Mouse (Mus musculus): ENCODE results near the gene Olfr1371.

The Olfr1371 gene

DNA sequence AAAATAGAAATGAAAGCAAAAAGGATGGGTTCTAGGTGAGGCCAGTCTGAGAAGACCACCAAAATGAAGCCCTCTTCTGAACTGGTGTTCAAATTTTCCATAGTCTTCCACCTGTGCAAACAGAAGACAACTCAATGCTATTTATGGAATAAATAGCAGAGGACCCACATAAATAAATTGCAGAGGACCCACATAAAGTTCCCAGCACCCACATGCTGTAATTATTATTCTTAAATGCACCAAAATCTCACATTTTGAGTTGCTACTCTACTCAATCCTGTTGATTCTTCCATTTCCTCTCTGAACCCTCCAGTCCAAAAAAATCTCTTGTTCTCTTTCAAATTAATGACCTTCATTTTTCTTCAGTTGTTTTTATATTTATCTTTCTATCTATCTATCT is at the start of gene Olfr1371:
TSS of gene Olfr1371 (minus strand) at position 101 of the 400 bp plus-strand sequence.
- no peak for DNase-seq

DNA sequence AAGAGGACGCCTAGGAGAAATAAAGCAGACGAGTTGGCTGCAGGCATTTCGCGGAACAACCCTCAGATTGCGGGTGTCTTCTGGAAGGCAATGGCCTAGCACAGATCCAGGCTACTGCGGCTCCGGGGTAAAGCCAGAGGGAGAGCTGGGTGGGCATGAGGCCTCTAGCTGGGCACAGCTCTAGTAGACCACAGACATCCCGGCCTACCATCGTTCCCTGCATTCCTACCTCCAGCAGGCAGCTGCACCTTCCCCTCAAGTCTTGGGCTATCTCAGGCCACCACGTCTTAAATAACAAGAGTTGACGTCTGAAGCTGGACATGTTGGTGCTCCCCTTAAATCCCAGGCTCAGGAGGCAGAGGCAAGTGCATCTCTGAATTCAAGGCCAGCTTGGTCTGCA is 48.6 kb upstream of the Olfr1371 start:
- no peak for DNase-seq

DNA sequence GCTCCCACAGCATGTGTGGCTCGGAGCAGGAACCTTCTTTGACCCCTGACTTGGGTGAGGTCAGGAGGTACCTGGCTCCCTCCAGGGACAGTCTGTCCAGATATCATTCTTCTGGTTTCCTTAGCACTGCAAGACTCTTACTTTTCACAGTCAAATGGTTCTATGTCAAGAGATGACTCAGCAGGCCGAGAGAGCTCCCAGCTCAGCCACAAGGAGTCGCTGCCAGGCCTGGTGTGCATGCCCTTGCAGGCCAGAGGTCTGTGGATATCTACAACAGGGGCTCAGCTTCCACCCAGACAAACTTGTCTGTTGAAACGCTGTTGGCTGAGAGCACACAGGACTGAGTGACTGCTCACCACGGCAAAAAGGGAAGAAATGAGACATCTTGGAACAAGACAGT is 48.1 kb upstream of the Olfr1371 start:
- peak; percentile 54 for DNase-seq

DNA sequence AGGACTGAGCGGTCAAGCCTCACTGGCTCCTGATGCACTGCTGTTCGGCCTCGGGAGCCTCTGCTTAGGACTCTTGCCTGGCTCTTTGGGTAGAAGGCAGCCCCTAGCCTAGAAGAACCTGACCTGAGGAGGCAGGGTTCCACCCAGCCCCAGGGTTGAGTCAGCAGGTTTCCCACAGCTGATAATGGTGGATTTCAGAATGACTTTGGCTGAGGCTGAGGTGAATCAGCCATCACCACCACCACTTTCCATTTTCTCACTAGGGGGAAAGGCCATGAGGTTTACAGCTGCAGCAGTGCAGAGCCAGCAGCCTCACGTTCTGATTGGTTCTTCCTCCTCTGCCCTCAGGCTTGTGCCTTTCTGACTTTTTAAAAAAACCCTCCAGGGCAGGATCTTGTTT is 47.1 kb upstream of the Olfr1371 start:
- DNase-seq: no peak

DNA sequence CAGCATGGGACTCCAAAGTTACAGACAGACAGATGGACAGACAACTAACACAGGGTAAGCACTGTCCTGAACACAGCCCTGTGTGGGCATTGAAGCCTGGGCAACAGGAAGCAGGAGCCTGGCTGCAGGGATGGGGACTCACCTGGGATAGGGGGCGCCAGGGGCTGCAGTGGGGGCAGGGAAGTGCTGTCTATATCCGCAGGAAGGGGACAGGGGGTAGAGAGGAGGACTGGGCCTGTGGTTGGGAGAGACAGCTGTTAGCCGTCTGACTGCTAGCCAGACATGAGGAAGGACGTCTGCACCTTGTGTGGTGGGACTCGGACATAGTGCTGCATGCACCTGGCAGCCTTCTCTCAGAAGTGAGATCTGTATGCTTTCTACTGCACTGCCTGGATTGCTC is 44.9 kb upstream of the Olfr1371 start:
- no peak for DNase-seq

DNA sequence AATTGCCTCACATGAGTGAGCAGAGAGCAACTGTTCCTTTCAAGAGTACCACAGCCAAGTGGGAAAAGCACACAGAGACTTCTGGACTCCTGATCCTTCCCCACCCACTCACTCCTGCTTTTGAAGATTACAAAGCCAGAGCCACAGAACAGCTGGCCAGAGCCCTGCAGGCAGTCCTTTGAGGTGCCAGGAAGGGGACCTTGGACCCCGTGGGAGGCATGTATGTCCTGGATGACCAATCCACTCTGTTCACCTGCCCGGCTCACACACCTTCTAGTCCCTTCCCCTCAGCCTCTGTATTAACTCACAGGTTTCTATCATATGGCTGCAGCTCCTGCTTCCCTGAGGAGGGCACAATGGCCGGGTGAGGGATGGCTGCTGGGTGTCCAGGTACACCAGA is 43.6 kb upstream of the Olfr1371 start:
- no peak for DNase-seq

DNA sequence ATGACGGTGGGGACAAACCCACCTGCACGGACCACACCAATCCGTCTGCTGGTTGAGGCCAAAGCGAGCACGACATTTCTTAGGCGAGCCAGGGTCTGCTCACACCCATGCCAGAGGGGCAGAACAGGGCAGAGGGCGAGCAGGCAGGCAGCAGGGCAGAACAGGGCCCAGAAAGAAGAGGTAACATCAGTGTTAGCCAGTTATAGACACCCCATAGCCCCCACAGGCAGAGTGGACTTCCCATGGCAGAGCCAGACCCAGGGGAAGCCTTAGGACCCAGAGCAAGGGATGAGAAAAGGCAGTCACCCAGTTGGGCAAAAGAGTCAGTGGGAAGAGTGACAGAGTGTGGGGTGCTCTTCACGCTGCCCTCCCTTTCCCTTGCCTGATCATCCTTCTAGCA is 41.3 kb upstream of the Olfr1371 start:
- no peak for DNase-seq

DNA sequence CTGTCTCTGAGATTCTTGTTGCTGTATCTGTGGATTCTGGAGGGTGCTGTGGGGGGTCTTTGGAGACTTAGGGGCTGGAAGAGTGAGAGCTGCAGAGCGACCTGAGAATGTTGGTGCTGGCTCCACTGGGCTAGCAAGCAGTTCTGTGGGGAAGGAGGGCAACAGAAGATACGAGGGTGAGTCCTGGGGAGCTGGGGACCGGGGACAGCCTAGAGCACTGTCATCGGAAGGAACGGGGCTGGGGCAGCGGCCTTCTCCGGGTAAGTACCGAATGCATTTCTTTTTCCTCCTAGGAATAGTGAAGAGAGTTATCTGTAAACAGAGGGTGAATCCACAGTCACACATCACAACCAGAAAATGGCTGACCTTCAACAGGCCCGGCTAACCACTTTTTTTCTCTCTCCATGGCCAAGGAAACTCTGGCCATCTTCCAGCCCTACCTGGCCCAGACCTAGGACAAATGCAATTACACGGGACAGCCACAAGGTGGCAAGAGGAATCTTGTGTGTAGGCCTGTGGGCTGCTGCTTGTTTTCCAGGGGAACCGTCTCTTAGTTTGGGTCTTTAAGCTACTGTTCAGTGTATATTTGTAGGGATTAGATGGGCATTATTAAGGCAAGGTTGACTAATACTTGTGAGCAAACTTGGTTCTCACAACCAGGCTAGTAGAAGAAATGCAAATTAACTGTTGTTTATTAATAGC is 40.0 kb upstream of the Olfr1371 start:
- peak; percentile 82 for DNase-seq

DNA sequence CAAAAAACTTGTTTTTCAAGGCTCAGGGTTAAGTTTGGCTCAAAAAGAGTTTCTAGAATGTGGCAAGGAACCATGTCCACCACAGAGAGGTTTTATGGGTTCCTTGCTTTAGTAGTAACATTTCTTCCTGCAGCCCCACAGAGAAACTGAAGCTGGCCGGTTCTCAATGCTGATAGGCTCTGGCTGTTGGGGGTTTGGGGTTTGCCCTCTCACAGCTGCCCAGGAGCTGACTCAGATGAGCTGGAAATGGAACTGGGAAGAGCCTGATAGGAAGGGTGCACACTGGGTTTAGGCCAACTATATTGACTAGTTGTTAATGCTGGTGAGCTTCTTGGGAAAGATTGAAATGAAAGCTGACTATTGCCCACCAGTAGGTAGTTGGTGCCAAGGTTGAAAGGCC is 38.9 kb upstream of the Olfr1371 start:
- no peak for DNase-seq

DNA sequence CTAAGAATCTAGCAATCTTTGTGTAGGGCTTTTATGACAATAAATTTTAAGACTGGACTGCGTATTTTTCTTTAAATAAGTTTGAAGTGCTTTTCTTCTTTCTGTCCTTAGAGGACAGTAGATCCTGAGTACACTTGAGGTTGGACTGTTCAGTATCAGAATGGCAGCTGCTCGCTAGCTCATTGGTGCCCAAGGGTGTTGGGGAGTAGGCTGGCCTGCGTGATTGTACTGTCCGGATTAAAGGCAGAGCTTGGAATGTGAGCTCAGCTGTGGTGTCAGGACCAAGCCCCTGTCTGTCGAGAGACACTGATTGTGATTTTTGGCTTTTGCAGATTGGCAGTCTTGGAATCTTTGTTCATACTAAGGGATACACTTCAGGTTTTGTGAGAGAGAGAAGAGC is 38.0 kb upstream of the Olfr1371 start:
- DNase-seq: no peak

DNA sequence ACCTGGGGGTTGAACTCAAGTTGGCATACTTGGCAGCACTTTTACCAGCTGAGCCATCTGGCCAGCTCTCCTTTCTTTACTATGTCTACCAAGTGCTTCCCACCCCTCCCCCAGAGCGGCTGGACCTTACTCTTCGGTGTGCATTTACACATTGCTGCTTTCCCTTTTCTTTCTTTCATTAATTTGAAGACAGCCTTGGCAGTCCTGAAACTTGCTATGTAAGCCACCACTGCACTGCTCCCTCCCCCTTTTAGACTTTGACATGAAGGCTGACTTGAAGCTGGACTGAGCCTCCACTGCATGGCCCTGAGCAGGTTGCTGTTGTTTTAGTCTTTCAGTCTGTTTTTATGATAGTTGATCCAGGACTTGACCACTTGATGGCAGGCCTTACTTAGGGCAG is 35.7 kb upstream of the Olfr1371 start:
- DNase-seq: peak; percentile 50

DNA sequence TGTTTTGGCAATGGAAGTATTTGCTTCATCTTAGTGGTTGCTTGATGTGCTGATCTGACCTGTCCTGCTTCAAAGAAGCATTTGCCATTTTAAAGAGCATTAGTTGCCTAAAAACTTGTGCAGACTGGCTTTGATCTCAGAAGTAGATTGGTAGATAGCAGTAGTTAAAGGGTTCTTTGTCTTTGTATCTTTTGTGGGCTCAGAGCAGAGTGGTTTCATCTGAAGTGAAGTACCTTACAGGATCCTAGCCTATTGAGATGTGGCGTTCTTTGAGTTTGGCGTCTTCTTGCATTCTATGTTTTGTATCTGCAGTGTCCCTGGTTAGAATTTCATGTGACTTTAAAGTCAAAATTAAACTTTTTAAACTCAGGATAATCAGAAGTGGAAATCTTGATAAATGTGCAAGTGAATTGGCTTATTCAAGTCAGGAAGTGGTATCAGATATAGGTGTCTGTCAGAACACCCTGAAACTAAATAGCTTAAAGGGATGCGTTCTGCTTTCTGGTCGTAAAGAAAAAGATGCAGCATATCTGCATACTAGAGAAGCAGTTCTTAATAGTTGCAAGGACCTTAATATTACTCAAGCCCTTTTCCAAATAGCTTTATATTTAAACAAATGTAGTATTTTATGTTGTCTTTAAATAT is 27.2 kb upstream of the Olfr1371 start:
- no peak for DNase-seq

DNA sequence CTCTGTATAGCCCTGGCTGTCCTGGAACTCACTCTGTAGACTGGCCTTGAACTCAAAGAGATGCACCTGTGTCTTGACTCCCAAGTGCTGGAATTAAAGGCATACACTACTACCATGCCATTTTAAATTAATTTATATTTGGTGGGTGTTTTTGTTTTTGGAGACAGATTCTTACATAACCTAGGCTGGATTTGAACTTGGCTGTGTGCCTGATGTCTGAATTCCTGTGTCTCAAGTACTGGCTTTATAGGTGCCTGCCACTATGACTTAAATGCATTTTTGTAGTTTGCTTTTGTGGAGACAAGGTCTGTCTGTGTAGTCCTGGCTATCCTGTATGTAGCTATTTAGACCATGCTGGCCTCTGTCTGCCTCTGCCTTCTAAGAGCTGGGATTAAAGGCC is 20.7 kb upstream of the Olfr1371 start:
- no peak for DNase-seq

DNA sequence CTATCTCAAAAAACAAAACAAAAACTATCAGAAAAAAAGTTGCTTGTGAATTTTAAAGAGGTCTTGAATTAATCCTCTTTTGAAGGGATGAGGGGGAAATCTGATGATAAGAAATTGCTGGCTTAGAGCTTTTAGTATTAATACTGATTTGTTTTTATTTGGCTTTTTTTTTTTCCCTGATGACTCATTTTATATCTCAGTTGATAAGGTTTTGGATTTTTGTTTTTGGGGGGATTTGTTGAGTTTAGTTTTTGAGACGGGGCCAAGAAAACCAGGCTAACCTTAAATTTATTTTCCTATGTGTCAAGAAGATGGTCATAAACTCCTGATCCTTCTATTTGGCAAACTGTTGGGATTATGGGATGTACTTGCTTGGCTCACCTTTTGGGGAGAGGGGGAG is 20.1 kb upstream of the Olfr1371 start:
- DNase-seq: no peak

DNA sequence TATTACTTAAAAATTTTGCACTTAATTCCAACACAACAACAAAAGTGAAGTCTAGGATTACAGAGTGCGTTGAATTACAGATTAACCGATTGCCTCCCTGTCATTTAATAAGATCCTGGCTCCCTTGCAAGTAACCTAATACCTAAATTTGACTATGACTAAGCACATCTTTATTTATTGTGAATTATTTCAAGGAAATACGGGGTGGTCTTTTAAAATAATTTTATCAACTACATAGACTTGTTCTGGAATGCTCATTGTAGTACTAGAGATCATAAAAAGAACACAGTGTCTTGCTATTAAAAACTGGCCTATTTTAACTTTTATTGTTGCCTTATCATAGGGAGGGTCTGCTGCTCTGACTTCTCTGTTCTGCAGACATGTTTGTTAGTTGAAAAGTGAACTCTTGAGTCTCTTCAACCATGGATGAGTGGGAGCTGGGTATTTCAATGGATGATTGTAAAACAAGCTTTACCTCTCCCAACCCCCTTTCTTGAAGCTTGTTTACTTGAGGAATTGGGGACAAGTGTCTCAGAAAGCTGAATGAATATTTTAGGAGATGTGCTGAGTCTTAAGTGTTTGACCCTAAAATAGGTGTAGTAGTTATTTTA is 19.4 kb upstream of the Olfr1371 start:
- DNase-seq: no peak

DNA sequence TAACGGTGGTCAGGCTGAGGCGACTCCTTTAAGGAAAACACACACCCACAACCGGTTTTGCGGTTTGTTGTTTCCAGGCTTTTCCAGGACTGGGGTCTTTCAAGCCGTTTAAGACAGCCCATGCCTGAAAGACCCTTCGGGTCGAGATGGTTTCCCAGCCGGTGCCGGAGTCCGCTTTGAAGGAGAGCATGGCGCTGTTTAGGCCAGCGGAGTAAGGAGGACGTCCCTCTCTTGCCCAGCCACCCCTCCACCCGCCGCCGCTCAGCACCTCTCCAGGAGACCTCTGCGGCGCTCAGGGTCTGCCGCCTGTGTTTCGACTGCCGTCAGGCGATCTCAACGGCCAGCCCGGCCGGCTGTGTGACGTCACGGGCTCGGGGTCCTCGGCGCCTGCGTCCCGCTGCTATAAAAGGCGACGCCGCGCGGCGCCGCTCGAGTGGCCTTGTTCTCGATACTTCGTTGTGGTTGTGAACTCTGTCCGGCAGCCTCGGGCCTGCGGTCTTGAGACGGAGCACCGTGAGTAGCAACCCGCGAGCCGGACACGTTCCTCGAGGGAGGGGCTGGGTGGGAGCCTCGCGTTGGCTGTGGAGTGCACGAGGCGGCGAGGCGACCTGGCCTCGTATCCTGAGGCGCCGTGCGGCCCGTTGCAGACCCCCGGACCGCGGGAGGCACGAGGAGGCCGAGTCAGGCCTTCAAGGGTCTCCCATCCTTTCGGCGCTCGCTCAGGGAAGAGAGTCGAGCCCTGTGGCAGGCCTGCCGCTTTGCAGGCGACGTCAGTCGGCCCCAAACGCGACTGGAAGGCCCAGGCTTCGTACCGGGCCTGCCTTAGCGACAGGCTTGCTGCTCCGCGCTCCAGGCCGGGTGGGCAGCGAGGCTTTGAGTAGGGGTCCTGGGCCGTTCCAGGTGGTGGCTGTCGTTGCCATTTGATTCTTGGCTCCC is 18.1 kb upstream of the Olfr1371 start, which contains the start of gene Skp1a:
TSS of gene Skp1a (plus strand) at position 390 of the 936 bp plus-strand sequence.
- DNase-seq: peak; percentile 96

DNA sequence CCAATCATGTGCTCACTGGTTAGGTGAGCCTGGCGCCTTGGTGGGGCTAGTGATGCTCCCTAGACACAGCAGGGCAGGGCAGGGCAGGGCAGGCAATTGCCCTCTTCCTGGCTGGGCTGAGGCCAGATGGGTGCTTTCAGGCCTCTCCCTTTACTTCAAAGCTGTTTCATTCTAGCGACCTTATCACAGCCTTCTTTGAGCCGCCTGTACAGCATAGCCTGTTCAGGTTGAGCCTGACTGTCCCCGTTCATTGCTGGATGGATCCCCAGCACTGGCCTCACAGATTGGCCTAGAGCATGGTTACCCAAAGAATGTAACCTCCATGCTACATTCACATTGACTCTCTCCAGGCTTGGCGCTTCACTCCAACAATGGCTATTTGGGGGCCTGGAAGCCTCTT is 16.9 kb upstream of the Olfr1371 start:
- DNase-seq: no peak

DNA sequence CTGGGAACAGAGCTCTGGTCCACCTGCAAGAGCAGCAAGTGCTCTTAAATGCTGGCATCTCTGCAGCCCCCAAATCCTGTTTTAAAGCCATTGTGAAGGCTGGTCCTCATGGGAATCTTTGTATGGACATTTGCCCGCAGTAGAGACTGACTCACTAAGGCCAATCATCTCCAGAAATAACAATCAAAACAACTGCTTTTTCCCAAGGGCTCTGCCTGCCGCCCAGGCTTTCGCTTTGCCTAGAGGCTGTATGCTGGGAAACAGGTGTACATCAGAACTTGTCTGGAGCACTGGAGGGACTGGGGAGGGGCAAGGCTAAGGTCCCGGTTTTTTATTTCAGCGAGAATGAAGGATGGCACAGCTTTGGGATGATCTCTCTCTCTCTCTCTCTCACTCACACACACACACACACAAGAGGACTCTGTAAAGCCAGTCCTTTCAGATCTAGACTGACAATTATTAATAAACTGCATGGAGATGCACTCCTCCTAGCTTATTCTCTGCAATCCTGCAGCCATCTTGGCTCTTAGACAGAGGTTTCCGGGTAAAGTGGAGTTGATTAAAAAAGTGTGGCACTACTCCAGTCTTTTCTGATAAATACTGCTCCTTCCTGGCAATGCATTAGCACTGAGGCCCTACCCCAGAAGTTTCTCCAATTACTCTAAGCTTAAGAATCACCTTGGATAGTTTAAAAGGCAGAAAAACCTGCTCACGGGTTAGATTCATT is 15.1 kb upstream of the Olfr1371 start:
- DNase-seq: no peak

DNA sequence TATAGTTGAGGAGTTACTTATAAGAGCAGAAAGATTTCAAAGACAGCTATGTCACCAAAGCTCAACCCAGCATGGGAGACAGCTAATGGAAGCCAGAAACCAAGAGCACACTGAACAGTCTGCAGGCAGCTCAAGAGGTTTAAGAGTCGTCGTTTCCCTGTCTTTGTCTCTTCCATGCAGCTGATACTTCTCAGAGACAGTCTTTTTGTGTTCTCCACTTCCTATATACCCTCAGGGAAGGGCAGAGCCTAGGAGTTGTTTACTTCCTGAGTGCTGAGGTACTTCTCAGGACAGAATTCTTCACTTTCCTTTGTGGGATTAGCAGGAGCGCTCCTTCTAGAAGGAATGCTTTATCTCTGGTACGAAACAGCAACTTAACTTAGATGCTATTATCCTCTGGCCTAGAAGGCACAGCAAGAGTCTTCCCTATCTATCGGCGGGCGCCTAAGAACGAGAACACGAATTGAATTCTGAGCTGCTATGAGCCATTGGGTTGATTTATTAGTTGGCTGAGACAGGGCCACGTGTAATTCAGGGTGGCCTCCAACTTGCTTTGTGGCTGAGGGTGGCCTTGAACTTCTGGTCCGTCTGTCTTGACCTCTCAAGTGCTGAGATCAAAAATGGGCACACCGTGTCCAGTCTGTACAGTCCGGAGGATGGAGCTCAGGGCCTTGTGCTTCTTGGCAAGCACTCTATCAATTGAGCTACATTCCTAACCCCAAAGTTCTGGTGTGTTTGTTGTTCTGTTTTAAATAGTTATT is 13.9 kb upstream of the Olfr1371 start:
- no peak for DNase-seq

DNA sequence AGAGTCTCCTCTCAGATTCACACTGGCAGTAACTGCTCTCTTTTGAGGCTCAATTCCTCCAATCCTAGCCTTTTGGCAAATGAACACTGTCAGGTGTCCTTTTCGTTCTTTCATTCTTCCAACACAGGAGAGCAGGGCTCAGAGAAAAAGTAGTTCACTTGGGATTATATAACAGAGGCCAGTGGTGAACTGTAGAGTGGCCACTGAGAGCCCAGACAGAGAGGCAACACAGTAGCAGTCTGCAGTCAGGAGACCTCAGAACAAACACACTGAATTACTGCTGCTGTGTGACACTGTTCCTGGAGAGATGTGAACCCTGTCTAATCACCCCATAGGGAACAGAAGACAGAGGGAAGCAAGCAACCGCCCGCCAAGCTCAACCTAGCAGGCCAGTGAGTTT is 13.3 kb upstream of the Olfr1371 start:
- DNase-seq: peak; percentile 20

DNA sequence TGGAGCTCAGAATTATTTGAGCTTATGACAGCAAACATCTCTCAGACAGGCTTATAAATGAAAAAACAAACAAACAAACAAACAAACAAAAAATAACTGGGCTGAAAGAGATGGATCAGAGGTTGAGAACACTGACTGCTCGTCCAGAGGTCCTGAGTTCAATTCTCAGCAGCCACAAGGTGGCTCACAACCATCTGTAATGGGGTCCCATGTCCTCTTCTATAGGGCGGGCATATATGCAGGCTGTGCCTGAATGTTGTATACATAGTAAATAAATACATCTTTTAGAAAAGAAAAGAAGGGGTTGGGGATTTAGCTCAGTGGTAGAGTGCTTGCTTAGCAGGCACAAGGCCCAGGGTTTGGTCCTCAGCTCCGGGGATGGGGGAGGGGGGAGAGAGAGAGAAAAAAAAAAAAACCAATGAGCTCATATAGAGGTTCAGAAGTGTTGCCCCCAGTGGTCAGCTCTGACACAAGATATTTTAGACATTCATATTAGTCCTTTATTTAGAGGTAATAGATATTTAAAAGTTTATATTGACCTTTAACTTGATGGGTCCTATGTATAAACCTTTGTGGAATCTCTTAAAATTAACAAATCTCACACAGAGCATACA is 12.3 kb upstream of the Olfr1371 start:
- no peak for DNase-seq

All from kidney, adult 18-20 months (tissue).